ENCODE assay signal across 27 mouse cellular contexts in genomic region chr17:84982735-84983134, GRCm38 (mm10). TPM values are rescaled to one million over a fixed set of nuclear protein-coding genes. Genes with fewer than 3 reads are reported as not detected.
DNase-seq lines count a peak whose midpoint lies in the region; ATAC-seq lines count a peak whose summit lies in the region.
"Had no signal": no experiment of that assay in that cellular context is flagged by ENCODE, and none has a peak within 500 bp of the region (broad histone marks: within the 10 kb centered on the region; RNA-seq: fewer than 3 reads in every experiment).

No protein-coding gene starts in this region.

- DNase-seq in kidney, postnatal 36 days, result no peak
- DNase-seq in liver, embryonic 11.5 days (ENCODE audit: low spot score), result no peak
- DNase-seq in spleen, postnatal 4 days (ENCODE audit: low spot score in 2 of 2), result no peak
- DNase-seq in forebrain, embryonic 10.5 days (ENCODE audit: extremely low spot score, low spot score), result no peak
- DNase-seq: adrenal gland, postnatal 14 days; cerebellum, adult 11 months; cerebellum, adult 9-10 months; cerebellum, postnatal 36 days; embryo, embryonic 11 days; gastrocnemius, adult 2 months; heart, adult 2 months; heart, postnatal 4 days; kidney, adult 11 months; layer of hippocampus, postnatal 36 days; lung, postnatal 36 days; thymus, postnatal 36 days had no signal

- H3K27ac ChIP-seq in kidney, embryonic 16.5 days (ENCODE audit: low read length), result no peak overlapping the region
- H3K27ac ChIP-seq in liver, embryonic 11.5 days (ENCODE audit: low read depth, low read length), result no peak overlapping the region
- H3K27ac ChIP-seq in liver, embryonic 15.5 days (replicated peaks), result no peak overlapping the region
- no peak overlapping the region for H3K27ac ChIP-seq in forebrain, embryonic 10.5 days
- no peak overlapping the region for H3K27ac ChIP-seq in kidney, embryonic 14.5 days (ENCODE audit: low read depth, low read length)
- H3K27ac ChIP-seq: embryonic facial prominence, embryonic 12.5 days; gastrocnemius, adult 2 months; heart, adult 2 months; hindbrain, embryonic 14.5 days; kidney, embryonic 15.5 days; midbrain, embryonic 13.5 days had no signal

- WGBS in kidney, embryonic 16.5 days, result 81% methylated on average over 2 of the region's 2 CpGs
- WGBS in liver, embryonic 11.5 days, result 77% methylated on average over 2 of the region's 2 CpGs
- WGBS in liver, embryonic 15.5 days (ENCODE audit: insufficient replicate concordance), result 57% methylated on average over 2 of the region's 2 CpGs
- WGBS in forebrain, embryonic 10.5 days, result 85% methylated on average over 2 of the region's 2 CpGs
- 82% methylated on average over 2 of the region's 2 CpGs for WGBS in kidney, embryonic 14.5 days

- no peaks in the 10 kb centered on the region; the same call in 1 of the 2 replicates for H3K36me3 ChIP-seq in kidney, embryonic 16.5 days (ENCODE audit: insufficient read depth, low read length)
- no peaks in the 10 kb centered on the region for H3K36me3 ChIP-seq in liver, embryonic 11.5 days (ENCODE audit: control insufficient read depth, insufficient read depth, low read length)
- H3K36me3 ChIP-seq in liver, embryonic 15.5 days (replicated peaks), result peaks cover 23% of the 10 kb centered on the region; the same call in 1 of the 2 replicates
- peaks cover 34% of the 10 kb centered on the region for H3K36me3 ChIP-seq in forebrain, embryonic 10.5 days (replicated peaks)
- no peaks in the 10 kb centered on the region for H3K36me3 ChIP-seq in kidney, embryonic 14.5 days (ENCODE audit: control insufficient read depth, insufficient read depth, low read length)
- H3K36me3 ChIP-seq: embryonic facial prominence, embryonic 12.5 days had no signal

- H3K4me3 ChIP-seq in kidney, embryonic 16.5 days (ENCODE audit: low read length), result no peak overlapping the region
- no peak overlapping the region for H3K4me3 ChIP-seq in liver, embryonic 11.5 days (ENCODE audit: low read depth, low read length)
- no peak overlapping the region for H3K4me3 ChIP-seq in liver, embryonic 15.5 days (replicated peaks)
- H3K4me3 ChIP-seq in forebrain, embryonic 10.5 days, result no peak overlapping the region
- H3K4me3 ChIP-seq in kidney, embryonic 14.5 days (ENCODE audit: low read length), result no peak overlapping the region
- H3K4me3 ChIP-seq: embryonic facial prominence, embryonic 12.5 days; gastrocnemius, adult 2 months; heart, adult 2 months; heart, embryonic 12.5 days; kidney, embryonic 15.5 days; midbrain, embryonic 13.5 days had no signal

- H3K9ac ChIP-seq in kidney, embryonic 16.5 days (replicated peaks; ENCODE audit: low read length), result no peak overlapping the region
- no peak overlapping the region for H3K9ac ChIP-seq in liver, embryonic 11.5 days (ENCODE audit: low read depth, low read length)
- H3K9ac ChIP-seq in liver, embryonic 15.5 days, result no peak overlapping the region
- H3K9ac ChIP-seq in kidney, embryonic 14.5 days (ENCODE audit: low read depth, low read length), result no peak overlapping the region
- H3K9ac ChIP-seq: embryonic facial prominence, embryonic 12.5 days; heart, embryonic 12.5 days; hindbrain, embryonic 14.5 days; kidney, embryonic 15.5 days; midbrain, embryonic 13.5 days had no signal

- H3K4me2 ChIP-seq in kidney, embryonic 16.5 days (replicated peaks; ENCODE audit: low read depth, low read length), result no peak overlapping the region
- no peak overlapping the region for H3K4me2 ChIP-seq in liver, embryonic 11.5 days
- H3K4me2 ChIP-seq in liver, embryonic 15.5 days, result no peak overlapping the region
- no peak overlapping the region for H3K4me2 ChIP-seq in kidney, embryonic 14.5 days (replicated peaks; ENCODE audit: low read depth, low read length)
- H3K4me2 ChIP-seq: embryonic facial prominence, embryonic 12.5 days; heart, embryonic 12.5 days; hindbrain, embryonic 14.5 days; kidney, embryonic 15.5 days; midbrain, embryonic 13.5 days had no signal

- H3K9me3 ChIP-seq in kidney, embryonic 16.5 days (ENCODE audit: low read length), result no peaks in the 10 kb centered on the region
- H3K9me3 ChIP-seq in liver, embryonic 11.5 days (ENCODE audit: control insufficient read depth, low read length), result no peaks in the 10 kb centered on the region
- H3K9me3 ChIP-seq in liver, embryonic 15.5 days (replicated peaks), result no peaks in the 10 kb centered on the region
- peaks cover 11% of the 10 kb centered on the region; the same call in 1 of the 2 replicates for H3K9me3 ChIP-seq in forebrain, embryonic 10.5 days
- no peaks in the 10 kb centered on the region for H3K9me3 ChIP-seq in kidney, embryonic 14.5 days (ENCODE audit: control insufficient read depth, low read length)
- H3K9me3 ChIP-seq: heart, embryonic 12.5 days; kidney, embryonic 15.5 days had no signal

- H3K4me1 ChIP-seq in kidney, embryonic 16.5 days (ENCODE audit: insufficient read depth, low read length), result peaks cover 23% of the 10 kb centered on the region
- peaks cover 15% of the 10 kb centered on the region for H3K4me1 ChIP-seq in liver, embryonic 11.5 days (replicated peaks; ENCODE audit: control insufficient read depth, insufficient read depth, low read length)
- H3K4me1 ChIP-seq in liver, embryonic 15.5 days (replicated peaks), result peaks cover 25% of the 10 kb centered on the region
- H3K4me1 ChIP-seq in forebrain, embryonic 10.5 days, result peaks cover 6% of the 10 kb centered on the region; the same call in 1 of the 2 replicates
- H3K4me1 ChIP-seq in kidney, embryonic 14.5 days (ENCODE audit: control insufficient read depth, insufficient read depth, low read length), result peaks cover 15% of the 10 kb centered on the region; the same call in 1 of the 2 replicates

- no peaks in the 10 kb centered on the region for H3K27me3 ChIP-seq in kidney, embryonic 16.5 days (ENCODE audit: insufficient read depth, low read length)
- no peaks in the 10 kb centered on the region for H3K27me3 ChIP-seq in liver, embryonic 11.5 days (replicated peaks; ENCODE audit: control insufficient read depth, insufficient read depth, low read length)
- no peaks in the 10 kb centered on the region for H3K27me3 ChIP-seq in liver, embryonic 15.5 days
- H3K27me3 ChIP-seq in forebrain, embryonic 10.5 days (ENCODE audit: poor library complexity, severe bottlenecking), result no peaks in the 10 kb centered on the region
- H3K27me3 ChIP-seq in kidney, embryonic 14.5 days (ENCODE audit: control insufficient read depth, insufficient read depth, low read length), result no peaks in the 10 kb centered on the region
- H3K27me3 ChIP-seq: embryonic facial prominence, embryonic 12.5 days; heart, embryonic 12.5 days; kidney, embryonic 15.5 days; midbrain, embryonic 13.5 days had no signal

- 0 out of 2 replicates have a peak, but pooled peaks have one; percentile 31 for ATAC-seq in kidney, embryonic 16.5 days (ENCODE audit: low FRiP score, low TSS enrichment)
- peak; percentile 56; the same call in 1 of the 2 replicates for ATAC-seq in liver, embryonic 11.5 days (replicated peaks; ENCODE audit: low FRiP score)
- peak; percentile 70 for ATAC-seq in liver, embryonic 15.5 days (ENCODE audit: insufficient read depth)
- ATAC-seq in kidney, embryonic 14.5 days (ENCODE audit: low FRiP score, low TSS enrichment), result no peak
- ATAC-seq: forebrain, embryonic 16.5 days; midbrain, embryonic 13.5 days had no signal

RNA-seq across cellular contexts. Expression of gene Ppm1b, which starts 26.2 kb away (rescaled TPM):
- 73.7 and 74.5 TPM in 2 replicates for polyA plus RNA-seq in kidney, embryonic 16.5 days (2015; fragmentation: Nextera tagmentation; extraction: Ambion mirVana)
- 73.2 and 80.0 TPM in 2 replicates for polyA plus RNA-seq in liver, embryonic 11.5 days (2014; fragmentation: Nextera tagmentation; extraction: Ambion mirVana)
- polyA plus RNA-seq in liver, embryonic 15.5 days (2015; fragmentation: Nextera tagmentation; extraction: Ambion mirVana), result 52.7 and 58.7 TPM in 2 replicates
- 57.1 and 57.5 TPM in 2 replicates for polyA plus RNA-seq in forebrain, embryonic 10.5 days (2016; fragmentation: Nextera tagmentation; extraction: Ambion mirVana)
- 54.4 and 79.3 TPM in 2 replicates for polyA plus RNA-seq in kidney, embryonic 14.5 days (2014; fragmentation: Nextera tagmentation; extraction: Ambion mirVana)

RNA-seq across cellular contexts. Expression of gene Slc3a1, which starts 45.4 kb away (rescaled TPM):
- 31.8 and 42.0 TPM in 2 replicates for polyA plus RNA-seq in kidney, embryonic 16.5 days (2015; fragmentation: Nextera tagmentation; extraction: Ambion mirVana)
- 0.27 and 0.49 TPM in 2 replicates for polyA plus RNA-seq in liver, embryonic 11.5 days (2014; fragmentation: Nextera tagmentation; extraction: Ambion mirVana)
- polyA plus RNA-seq in liver, embryonic 15.5 days (2015; fragmentation: Nextera tagmentation; extraction: Ambion mirVana), result 2.1 and 4.3 TPM in 2 replicates
- 0.25 and 0.31 TPM in 2 replicates for polyA plus RNA-seq in forebrain, embryonic 10.5 days (2016; fragmentation: Nextera tagmentation; extraction: Ambion mirVana)
- 1.0 and 2.3 TPM in 2 replicates for polyA plus RNA-seq in kidney, embryonic 14.5 days (2014; fragmentation: Nextera tagmentation; extraction: Ambion mirVana)
- polyA plus RNA-seq: heart, embryonic 12.5 days; heart, postnatal 0 days; lung, embryonic 16.5 days had no signal
